Mouse (Mus musculus) spleen, adult 2 months (tissue): ENCODE measurements around the gene Rassf2.

Experiments
- CTCF ChIP-seq: fragments of 200-500 bp; IDR thresholded peaks from 2 replicates; pipeline ENCODE4 v1.5.1; 2011; ENCODE audit warnings: mild to moderate bottlenecking, inconsistent platforms; ENCODE audit not compliant: insufficient read depth, insufficient read length, insufficient replicate concordance; ENCODE audit errors: extremely low read depth
- POLR2A ChIP-seq: fragments of 200-500 bp; IDR thresholded peaks from 2 replicates; pipeline ENCODE4 v1.6.1; 2011; ENCODE audit warnings: low read depth, low read length, inconsistent platforms

DNA sequence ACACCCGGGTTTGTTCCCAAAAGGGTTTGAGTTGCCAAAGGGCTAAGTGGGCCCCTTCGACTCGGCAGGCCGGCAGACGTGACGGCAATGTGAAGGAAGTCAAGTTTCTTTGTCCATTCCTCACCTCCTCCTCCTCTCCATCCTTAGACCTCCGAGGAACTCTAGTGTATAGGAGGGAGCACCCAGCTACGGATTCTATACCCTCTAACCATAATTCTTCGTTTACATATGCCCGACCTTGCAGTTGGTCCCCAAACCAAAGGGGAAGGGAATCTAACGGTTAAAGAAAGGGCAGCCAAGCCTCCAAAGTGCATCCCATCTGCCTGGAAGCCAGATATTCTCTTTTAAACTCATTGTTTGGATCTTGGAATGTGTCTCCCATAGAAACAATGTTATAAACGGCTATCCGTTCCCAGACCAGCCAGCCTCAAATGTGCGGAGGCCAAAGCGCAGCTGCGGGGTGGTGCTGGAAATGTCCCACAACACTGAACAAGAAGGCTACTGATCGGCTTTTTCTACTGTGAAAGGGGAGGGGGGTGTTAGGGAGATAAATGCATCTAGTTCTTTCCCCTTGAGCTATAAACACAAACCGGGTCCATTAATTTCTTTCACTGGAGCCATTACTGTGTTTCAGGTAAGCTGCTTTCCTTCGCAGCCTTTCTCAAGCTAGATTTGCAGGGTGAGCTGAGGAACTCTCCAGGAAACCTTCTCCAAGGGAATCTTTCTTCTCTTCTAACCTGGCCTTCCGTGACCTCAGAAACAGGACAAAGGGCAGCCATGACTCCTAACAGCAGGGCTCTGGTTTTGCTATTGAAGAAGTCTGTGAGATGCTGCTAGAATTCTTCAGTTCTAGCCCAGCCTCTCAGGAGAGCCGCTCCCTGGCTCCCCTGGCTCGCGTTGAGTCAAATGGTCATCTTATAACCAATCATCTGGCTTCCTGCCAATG lies 633 bp upstream of the Rassf2 start:
- TF ChIP-seq POLR2A (no peak), CTCF (no peak)
